Mouse (Mus musculus) erythroid progenitor cell, adult 5-6 weeks (primary cell): ENCODE measurements around the gene Asprv1. TPM values are rescaled to one million over a fixed set of nuclear protein-coding genes. Genes with fewer than 3 reads are reported as not detected.

ENCODE experiments used
- ATAC-seq: replicated peaks from 2 replicates; pipeline ENCODE4 v1.8.0; 2016; ENCODE audit warnings: moderate number of reproducible peaks, mild to moderate bottlenecking, moderate TSS enrichment, inconsistent platforms; ENCODE audit not compliant: poor library complexity, low FRiP score, severe bottlenecking
- total RNA-seq, 2 experiments: library from RNA; stranded (forward) in 1 of 2; stranded (reverse) in 1 of 2; fragments of 150-400 nt in 1 of 2; fragments of 186-747, 209-891 nt in 1 of 2; gene quantifications; 2 replicates each; pipeline versions ENCODE4 v1.2.3 to v1.2.4; 2015 to 2017; ENCODE audit warnings: low replicate concordance in 2 of 2

The Asprv1 gene
- total RNA-seq, 2 experiments from 2014 or later = 6.5 TPM; not detected in 1

GRCm38 (mm10) chr6:86658501-86658900 is 30.5 kb downstream of the Asprv1 start:
- ATAC-seq = no peak

DNA sequence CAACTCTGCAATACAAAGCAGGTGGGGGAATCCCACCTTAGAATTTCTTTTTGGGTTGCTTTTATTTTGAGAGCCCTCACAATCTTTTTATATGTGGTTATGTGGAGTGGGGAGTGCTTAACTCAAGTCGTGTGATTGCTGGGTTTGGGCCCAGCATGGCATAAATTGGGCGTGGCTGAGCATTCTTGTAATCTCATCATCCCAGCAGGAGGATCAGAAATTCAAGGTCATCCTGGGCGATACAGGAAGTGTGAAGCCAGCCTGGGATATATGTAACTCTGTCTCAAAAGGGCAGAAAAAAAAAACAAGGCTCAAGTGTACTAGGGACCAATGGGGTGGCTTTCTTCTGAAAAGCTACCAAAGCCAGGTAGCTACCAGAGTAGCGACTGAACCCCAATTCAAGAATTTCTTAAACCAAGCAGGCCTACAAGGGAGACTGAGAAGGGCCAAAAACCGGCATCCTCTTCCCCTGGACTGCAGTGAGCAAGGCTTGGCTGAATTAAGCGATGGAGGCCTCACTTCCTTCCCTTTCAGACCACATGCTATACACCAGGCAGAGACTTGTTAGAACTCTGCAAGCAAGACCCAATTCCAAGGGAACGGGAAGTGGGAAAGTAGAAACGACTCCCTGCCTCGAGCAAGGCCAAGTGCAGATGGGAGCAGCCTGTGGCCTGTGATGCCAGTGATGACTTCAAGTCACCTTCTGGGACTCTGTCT is 32.4 kb downstream of the Asprv1 start:
- peak; percentile 92 for ATAC-seq

DNA sequence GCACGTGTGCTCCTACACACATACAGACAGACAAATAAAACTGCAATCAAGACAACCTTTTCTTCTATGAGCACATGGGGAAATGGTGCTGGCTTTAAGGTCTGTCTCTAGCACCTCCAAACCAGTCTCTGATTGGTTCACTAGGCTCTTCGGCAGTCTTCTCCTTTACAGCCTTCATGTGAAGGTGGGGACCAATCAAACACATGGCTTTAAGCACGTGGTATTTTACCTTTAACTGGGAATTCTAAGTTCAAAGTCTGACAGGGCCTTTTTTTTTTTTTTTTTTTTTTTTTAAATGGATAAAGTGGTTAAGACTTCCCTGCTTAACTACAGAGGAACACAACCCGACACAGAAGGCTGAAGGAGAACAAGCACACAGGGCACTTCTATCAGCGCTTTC is 37.1 kb downstream of the Asprv1 start:
- ATAC-seq = no peak

DNA sequence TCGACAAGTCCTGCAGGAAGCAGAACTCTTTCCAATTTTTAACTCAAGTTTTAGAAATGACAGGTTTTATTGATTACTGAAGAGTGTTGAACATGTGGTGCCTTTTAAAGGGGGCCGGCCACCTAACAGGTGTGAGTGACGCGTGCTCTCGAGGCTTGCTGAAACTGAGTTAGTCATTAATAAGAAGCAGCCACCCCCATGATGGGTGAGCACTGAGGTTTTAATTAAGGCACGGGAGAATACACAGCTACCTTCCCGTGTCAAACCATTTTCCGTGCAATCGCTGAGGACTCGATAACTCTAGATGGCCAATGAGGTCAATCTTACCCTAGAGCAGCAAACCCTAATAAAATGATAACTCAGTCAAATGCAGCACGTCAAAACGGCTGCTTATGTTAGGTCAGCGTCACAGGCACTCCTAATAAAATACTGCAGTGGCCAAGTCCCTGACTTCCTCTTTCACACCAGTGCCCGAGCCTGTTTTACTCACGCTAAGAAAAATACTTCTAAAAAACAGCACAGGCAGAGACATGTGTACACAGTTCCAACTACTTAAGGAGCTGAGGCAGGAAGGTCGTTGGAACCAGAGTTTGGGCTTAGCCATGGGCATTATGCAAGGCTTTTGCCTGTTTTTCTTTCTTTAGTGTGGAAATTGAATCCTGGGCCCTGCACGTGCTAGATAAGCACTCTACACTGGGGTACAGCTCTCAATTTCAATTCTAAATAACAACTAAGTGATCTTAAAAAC is 37.8 kb downstream of the Asprv1 start:
- no peak for ATAC-seq

GRCm38 (mm10) chr6:86667061-86667460 is 39.1 kb downstream of the Asprv1 start:
- no peak for ATAC-seq

DNA sequence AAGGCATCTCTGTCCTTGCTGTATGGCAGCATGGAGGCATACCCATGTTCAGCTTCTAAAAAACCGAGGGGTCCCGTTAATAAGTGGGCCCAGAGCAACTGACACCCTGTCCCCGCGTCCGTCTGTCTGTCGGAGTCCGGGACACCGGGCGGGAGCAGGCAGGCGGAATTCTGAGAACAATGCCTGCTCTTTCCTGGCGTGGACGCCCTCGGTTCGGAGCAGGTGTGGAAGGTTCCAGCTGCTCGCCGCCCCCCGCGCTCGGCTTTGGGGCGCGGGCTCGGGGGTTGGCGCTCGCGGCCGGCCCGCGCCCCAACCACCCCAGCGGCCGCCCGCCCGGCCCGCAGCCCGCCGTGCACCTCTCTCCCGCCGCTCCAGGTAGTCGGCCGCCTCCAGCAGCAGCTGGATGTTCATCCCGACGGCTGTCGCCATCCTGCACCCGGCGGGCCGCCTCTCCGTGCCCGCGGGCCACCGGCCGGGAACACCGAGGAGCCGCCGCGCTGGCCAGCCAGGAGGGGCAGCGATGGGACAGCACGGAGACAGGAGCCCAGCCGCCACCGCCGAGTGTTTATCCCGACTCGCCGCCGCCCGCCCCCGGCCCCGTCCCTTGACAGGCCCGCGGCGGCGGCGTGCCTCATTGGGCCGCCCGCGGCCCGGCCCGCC is 40.7 kb downstream of the Asprv1 start, which contains the start of gene Mxd1:
Gene Mxd1, minus strand, starts transcription at position 582 of the 660 bp plus-strand sequence.
- ATAC-seq = no peak

DNA sequence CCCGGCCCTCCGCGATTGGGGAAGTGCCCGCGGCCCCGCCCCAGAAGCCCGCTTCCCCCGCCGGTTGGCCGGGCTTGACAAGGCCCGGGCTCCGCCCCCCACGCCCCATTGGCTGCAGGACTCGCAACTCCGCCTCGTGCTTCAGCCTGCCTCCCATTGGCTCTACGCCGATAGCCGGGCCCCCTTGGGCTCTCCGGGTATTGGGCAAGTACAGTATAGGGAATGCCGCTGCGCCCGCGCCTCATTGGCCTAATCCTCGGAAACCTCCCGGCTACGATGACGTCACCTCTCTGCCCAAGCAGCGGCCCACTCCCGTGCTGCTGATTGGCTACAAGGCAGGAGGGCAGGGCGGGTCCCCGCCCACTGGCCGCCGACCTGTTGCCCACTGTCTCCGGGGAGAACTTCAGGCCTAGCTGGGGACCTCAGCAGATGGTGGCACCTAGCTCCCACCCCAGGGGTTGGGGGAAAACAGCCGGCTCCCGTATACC is 41.3 kb downstream of the Asprv1 start:
- peak; percentile 88 for ATAC-seq

- peak; percentile 37 for ATAC-seq
Measured at GRCm38 (mm10) chr6:86670873-86671272, 42.9 kb downstream of the Asprv1 start.

GRCm38 (mm10) chr6:86678341-86678740 is 50.4 kb downstream of the Asprv1 start:
- no peak for ATAC-seq

Other genes with a start within 250 kb of the Asprv1 start
- 10.9 and 15.1 TPM in 2 replicates for gene Pcyox1, start 231.0 kb upstream of the Asprv1 start, total RNA-seq (2015; ENCODE audit: low replicate concordance)
- 8.0 and 8.5 TPM in 2 replicates for gene Pcyox1, start 231.0 kb upstream of the Asprv1 start, total RNA-seq (2017; ENCODE audit: low replicate concordance)
- gene Tia1, start 223.9 kb upstream of the Asprv1 start, total RNA-seq (2015; ENCODE audit: low replicate concordance) = 42.5 and 59.5 TPM in 2 replicates
- gene Tia1, start 223.9 kb upstream of the Asprv1 start, total RNA-seq (2017; ENCODE audit: low replicate concordance) = 32.9 and 39.7 TPM in 2 replicates
- 2.5 TPM in 1 of 2 replicates, not detected in the other for gene Gm44790, start 201.5 kb upstream of the Asprv1 start, total RNA-seq (2015; ENCODE audit: low replicate concordance)
- not detected in 2 replicates for gene Gm44790, start 201.5 kb upstream of the Asprv1 start, total RNA-seq (2017; ENCODE audit: low replicate concordance)
- gene C87436, start 189.8 kb upstream of the Asprv1 start, total RNA-seq (2015; ENCODE audit: low replicate concordance) = 20.5 and 22.6 TPM in 2 replicates
- gene C87436, start 189.8 kb upstream of the Asprv1 start, total RNA-seq (2017; ENCODE audit: low replicate concordance) = 7.1 and 8.0 TPM in 2 replicates
- gene Pcbp1, start 101.8 kb upstream of the Asprv1 start, total RNA-seq (2015; ENCODE audit: low replicate concordance) = 145 and 147 TPM in 2 replicates
- gene Pcbp1, start 101.8 kb upstream of the Asprv1 start, total RNA-seq (2017; ENCODE audit: low replicate concordance) = 58.4 and 67.4 TPM in 2 replicates
- gene Mxd1, start 41.0 kb downstream of the Asprv1 start, total RNA-seq (2015; ENCODE audit: low replicate concordance) = 120 and 125 TPM in 2 replicates
- gene Mxd1, start 41.0 kb downstream of the Asprv1 start, total RNA-seq (2017; ENCODE audit: low replicate concordance) = 150 and 170 TPM in 2 replicates
- 79.2 and 101 TPM in 2 replicates for gene Snrnp27, start 56.4 kb downstream of the Asprv1 start, total RNA-seq (2015; ENCODE audit: low replicate concordance)
- 78.6 and 116 TPM in 2 replicates for gene Snrnp27, start 56.4 kb downstream of the Asprv1 start, total RNA-seq (2017; ENCODE audit: low replicate concordance)
- gene Gmcl1, start 105.2 kb downstream of the Asprv1 start, total RNA-seq (2015; ENCODE audit: low replicate concordance) = 8.8 and 15.1 TPM in 2 replicates
- 5.7 and 17.8 TPM in 2 replicates for gene Gmcl1, start 105.2 kb downstream of the Asprv1 start, total RNA-seq (2017; ENCODE audit: low replicate concordance)
- 0.72 and 16.8 TPM in 2 replicates for gene Anxa4, start 165.4 kb downstream of the Asprv1 start, total RNA-seq (2015; ENCODE audit: low replicate concordance)
- 5.1 and 8.6 TPM in 2 replicates for gene Anxa4, start 165.4 kb downstream of the Asprv1 start, total RNA-seq (2017; ENCODE audit: low replicate concordance)
- 18.4 and 39.4 TPM in 2 replicates for gene Aak1, start 221.4 kb downstream of the Asprv1 start, total RNA-seq (2015; ENCODE audit: low replicate concordance)
- 10.5 and 15.8 TPM in 2 replicates for gene Aak1, start 221.4 kb downstream of the Asprv1 start, total RNA-seq (2017; ENCODE audit: low replicate concordance)